Mouse (Mus musculus): ENCODE measurements around the gene Gucy2g.

GRCm38 (mm10) chr19:55208654-55209053, 32.4 kb downstream of the Gucy2g start:
- TF ChIP-seq CTCF (IDR thresholded peaks at IDR 0.05; ENCODE audit: low read depth, low read length) (no peak), GATA1 (IDR thresholded peaks at IDR 0.05; ENCODE audit: borderline replicate concordance, low read length) (no peak), GATA2 (IDR thresholded peaks at IDR 0.05; ENCODE audit: borderline replicate concordance, low read depth, low read length) (no peak)
